Mouse (Mus musculus) G1E (cell line): ENCODE measurements around the gene Cacnb4.

Source experiments
- CTCF ChIP-seq: IDR thresholded peaks from 2 replicates; pipeline ENCODE4 v1.5.1; 2012; ENCODE audit warnings: low read depth, low read length, inconsistent platforms, mixed read lengths
- GATA1 ChIP-seq: IDR thresholded peaks from 2 replicates; pipeline ENCODE4 v1.6.1; 2012; ENCODE audit warnings: borderline replicate concordance, low read length, inconsistent platforms, mixed read lengths
- TAL1 ChIP-seq: conservative IDR thresholded peaks from 2 replicates; pipeline ENCODE4 v1.6.1; 2012; ENCODE audit warnings: low read depth, low read length, inconsistent platforms, mixed read lengths

GRCm38 (mm10) chr2:52605321-52605720 lies 71.3 kb downstream of the Cacnb4 start:
- no peak for TF ChIP-seq GATA1
- peak; percentile 13; the same call in 1 of the 2 replicates for TF ChIP-seq CTCF
- no peak for TF ChIP-seq TAL1
